Comparison of ENCODE assay signal across 10 mouse cellular contexts in the genomic region with DNA sequence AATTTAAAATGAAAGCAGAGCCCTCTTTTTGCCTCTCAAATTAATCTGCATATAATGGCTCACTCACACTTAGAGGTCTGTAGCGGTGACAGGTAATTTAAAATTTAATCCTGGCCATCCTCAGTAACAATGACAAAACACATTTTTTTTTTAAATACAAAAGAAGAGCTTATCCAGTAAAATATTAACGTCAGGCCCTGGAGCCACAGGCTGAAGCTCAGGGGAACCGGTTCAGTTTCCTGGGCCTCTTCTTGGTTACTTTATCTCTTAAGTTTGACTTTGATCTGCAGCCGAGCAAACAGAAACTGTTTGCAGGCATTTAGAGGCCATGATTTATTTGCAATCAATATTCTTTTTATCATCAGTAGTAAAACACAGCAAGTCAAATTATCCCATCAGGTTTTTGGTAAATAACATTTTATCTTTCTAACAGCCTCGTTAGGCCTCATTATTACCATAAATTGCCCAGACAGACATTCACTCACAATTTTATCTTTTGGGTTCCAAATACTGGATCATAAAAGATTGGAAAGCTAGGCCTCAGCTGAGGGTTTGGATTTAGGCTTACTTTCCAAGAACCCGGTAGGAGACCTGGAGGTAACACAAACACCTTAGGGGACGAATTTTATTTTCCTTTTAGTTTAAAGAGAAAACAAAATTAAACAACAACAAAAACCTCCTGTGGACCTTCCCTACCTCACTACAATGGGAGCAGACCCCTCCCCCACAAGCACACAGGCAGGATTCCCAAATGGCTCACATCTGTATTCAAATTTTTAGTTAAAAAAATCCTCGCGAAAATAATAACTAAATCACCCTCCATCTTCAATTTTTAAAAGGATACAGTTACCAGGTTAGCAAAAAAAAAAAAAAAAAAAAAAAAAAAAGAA. TPM values are rescaled to one million over a fixed set of nuclear protein-coding genes. Genes with fewer than 3 reads are reported as not detected.
A peak's percentile ranks its signal among the peaks of the same experiment; 100 is the strongest.
DNase-seq lines count a peak whose midpoint lies in the region; ATAC-seq and TF ChIP-seq lines count a peak whose summit lies in the region.
"Had no signal": no experiment of that assay in that cellular context is flagged by ENCODE, and none has a peak within 500 bp of the region (broad histone marks: within the 10 kb centered on the region; RNA-seq: fewer than 3 reads in every experiment).

No protein-coding gene starts in this region.

- no peak for TF ChIP-seq CTCF in stomach, postnatal 0 days (IDR thresholded peaks at IDR 0.05; ENCODE audit: low read depth)

- peaks cover 15% of the 10 kb centered on the region for H3K4me1 ChIP-seq in heart, embryonic 11.5 days (ENCODE audit: control insufficient read depth, insufficient read depth, low read length)
- peaks cover 5% of the 10 kb centered on the region for H3K4me1 ChIP-seq in lung, embryonic 16.5 days (replicated peaks; ENCODE audit: control insufficient read depth, insufficient read depth, low read length)
- H3K4me1 ChIP-seq in limb, embryonic 14.5 days (ENCODE audit: control insufficient read depth, insufficient read depth, low read length) = peaks cover 19% of the 10 kb centered on the region
- H3K4me1 ChIP-seq in stomach, postnatal 0 days (replicated peaks; ENCODE audit: control insufficient read depth, insufficient read depth) = no peaks in the 10 kb centered on the region

- H3K27me3 ChIP-seq in heart, embryonic 11.5 days (ENCODE audit: control insufficient read depth, insufficient read depth, low read length) = peaks cover 80% of the 10 kb centered on the region
- H3K27me3 ChIP-seq in lung, embryonic 16.5 days (ENCODE audit: control insufficient read depth, insufficient read depth, low read depth, low read length) = peaks cover 80% of the 10 kb centered on the region
- H3K27me3 ChIP-seq in limb, embryonic 14.5 days (ENCODE audit: control insufficient read depth, insufficient read depth, low read length) = peaks cover 89% of the 10 kb centered on the region
- peaks cover 46% of the 10 kb centered on the region; the same call in 1 of the 2 replicates for H3K27me3 ChIP-seq in stomach, postnatal 0 days (ENCODE audit: control insufficient read depth, insufficient read depth, low read length)

- DNase-seq in heart, postnatal 14 days = no peak
- no peak for DNase-seq in lung, adult 18-20 months
- no peak for DNase-seq in limb, embryonic 14.5 days (ENCODE audit: low spot score)
- DNase-seq in stomach, postnatal 0 days (ENCODE audit: low spot score) = no peak
- no peak for DNase-seq in urinary bladder, postnatal 14 days (ENCODE audit: low spot score)
- DNase-seq: cerebellum, adult 11 months had no signal

- peak overlapping the region; percentile 54; the same call in 1 of the 2 replicates for H3K9ac ChIP-seq in heart, embryonic 11.5 days (ENCODE audit: low read depth, low read length)
- H3K9ac ChIP-seq in lung, embryonic 16.5 days (ENCODE audit: low read length) = peak overlapping the region; percentile 89
- H3K9ac ChIP-seq in limb, embryonic 14.5 days (ENCODE audit: low read depth, low read length, severe bottlenecking) = peak overlapping the region; percentile 57
- H3K9ac ChIP-seq in stomach, postnatal 0 days (ENCODE audit: low read length) = no peak overlapping the region
- H3K9ac ChIP-seq: forebrain, embryonic 13.5 days had no signal

- TF ChIP-seq POLR2A in limb, embryonic 14.5 days (IDR thresholded peaks at IDR 0.05; ENCODE audit: borderline replicate concordance, extremely low read depth, insufficient read depth, insufficient read length) = no peak

- intact Hi-C loops in heart, postnatal 14 days (cut with DNase I) = loop anchor here (2.0 kb wide), 1 partner anchor 664 kb away; no protein-coding TSS in a partner anchor

- no peaks in the 10 kb centered on the region for H3K9me3 ChIP-seq in heart, embryonic 11.5 days (replicated peaks; ENCODE audit: control insufficient read depth, low read length)
- H3K9me3 ChIP-seq in lung, embryonic 16.5 days (ENCODE audit: control insufficient read depth, low read length) = no peaks in the 10 kb centered on the region
- H3K9me3 ChIP-seq in limb, embryonic 14.5 days (ENCODE audit: control insufficient read depth, low read length) = no peaks in the 10 kb centered on the region
- H3K9me3 ChIP-seq in stomach, postnatal 0 days (ENCODE audit: control insufficient read depth, low read length) = no peaks in the 10 kb centered on the region
- H3K9me3 ChIP-seq: forebrain, embryonic 13.5 days had no signal

- no peak for ATAC-seq in heart, embryonic 11.5 days (replicated peaks; ENCODE audit: insufficient number of reproducible peaks, low FRiP score, low TSS enrichment)
- no peak for ATAC-seq in lung, embryonic 16.5 days (ENCODE audit: low read depth)
- no peak for ATAC-seq in limb, embryonic 14.5 days (ENCODE audit: low FRiP score, low read depth)
- no peak for ATAC-seq in stomach, postnatal 0 days (ENCODE audit: low FRiP score, low TSS enrichment)
- ATAC-seq in megakaryocyte, adult 5-6 weeks (ENCODE audit: poor library complexity, severe bottlenecking) = no peak
- ATAC-seq: forebrain, embryonic 13.5 days had no signal

- no peak for TF ChIP-seq EP300 in stomach, postnatal 0 days (optimal IDR thresholded peaks at IDR 0.05)

- H3K4me3 ChIP-seq in heart, embryonic 11.5 days (ENCODE audit: low read depth, low read length) = peak overlapping the region; percentile 67
- H3K4me3 ChIP-seq in lung, embryonic 16.5 days (ENCODE audit: low read length) = peak overlapping the region; percentile 67
- H3K4me3 ChIP-seq in limb, embryonic 14.5 days (replicated peaks; ENCODE audit: low read length) = peak overlapping the region; percentile 62
- no peak overlapping the region for H3K4me3 ChIP-seq in stomach, postnatal 0 days (ENCODE audit: low read depth, low read length)

- no peaks in the 10 kb centered on the region for H3K36me3 ChIP-seq in heart, embryonic 11.5 days (ENCODE audit: control insufficient read depth, insufficient read depth, low read length)
- no peaks in the 10 kb centered on the region for H3K36me3 ChIP-seq in lung, embryonic 16.5 days (ENCODE audit: control insufficient read depth, insufficient read depth, low read length)
- no peaks in the 10 kb centered on the region for H3K36me3 ChIP-seq in limb, embryonic 14.5 days (ENCODE audit: control insufficient read depth, insufficient read depth, low read length)
- H3K36me3 ChIP-seq in stomach, postnatal 0 days (ENCODE audit: control insufficient read depth, insufficient read depth, low read length) = no peaks in the 10 kb centered on the region

- peak overlapping the region; percentile 88 for H3K4me2 ChIP-seq in heart, embryonic 11.5 days
- peak overlapping the region; percentile 59 for H3K4me2 ChIP-seq in lung, embryonic 16.5 days (ENCODE audit: low read depth, low read length)
- peak overlapping the region; percentile 77 for H3K4me2 ChIP-seq in limb, embryonic 14.5 days (replicated peaks; ENCODE audit: low read depth, low read length, severe bottlenecking)
- H3K4me2 ChIP-seq in stomach, postnatal 0 days (replicated peaks; ENCODE audit: low read depth) = 0 out of 2 replicates have a peak overlapping the region, but pooled peaks have one; percentile 5
- H3K4me2 ChIP-seq: forebrain, embryonic 13.5 days had no signal

- no peak overlapping the region for H3K27ac ChIP-seq in heart, embryonic 11.5 days (ENCODE audit: low read depth, low read length)
- peak overlapping the region; percentile 57 for H3K27ac ChIP-seq in lung, embryonic 16.5 days (ENCODE audit: low read length)
- H3K27ac ChIP-seq in limb, embryonic 14.5 days (replicated peaks; ENCODE audit: low read depth, low read length) = no peak overlapping the region
- H3K27ac ChIP-seq in stomach, postnatal 0 days (replicated peaks) = no peak overlapping the region
- H3K27ac ChIP-seq: forebrain, embryonic 13.5 days had no signal

- 15% methylated on average over 9 of the region's 9 CpGs for WGBS in heart, embryonic 11.5 days (ENCODE audit: insufficient replicate concordance)
- 7% methylated on average over 9 of the region's 9 CpGs for WGBS in lung, embryonic 16.5 days
- 9% methylated on average over 9 of the region's 9 CpGs for WGBS in limb, embryonic 14.5 days
- whole genome bisulfite sequencing in stomach, postnatal 0 days = 18% methylated on average over 9 of the region's 9 CpGs

RNA-seq across cellular contexts. Expression of gene Irx1, which starts 2.4 kb away (rescaled TPM):
- 1.1 and 2.2 TPM in 2 replicates for polyA plus RNA-seq in heart, embryonic 11.5 days (2014; fragmentation: Nextera tagmentation; extraction: Ambion mirVana)
- total RNA-seq in heart, postnatal 14 days (2021) = 1 to 10 TPM; 4.4 to 5.4 TPM
- 5.7 and 7.5 TPM in 2 replicates for polyA plus RNA-seq in lung, embryonic 16.5 days (2015; fragmentation: Nextera tagmentation; extraction: Ambion mirVana)
- 73.6 and 83.2 TPM in 2 replicates for polyA plus RNA-seq in limb, embryonic 14.5 days (2012; rRNA removed)
- 7.2 and 7.4 TPM in 2 replicates for polyA plus RNA-seq in limb, embryonic 14.5 days (2014; fragmentation: Nextera tagmentation; extraction: Ambion mirVana)
- polyA plus RNA-seq in stomach, postnatal 0 days (2015; fragmentation: Nextera tagmentation; extraction: Ambion mirVana) = 0.76 and 0.84 TPM in 2 replicates
- total RNA-seq in megakaryocyte, adult 5-6 weeks (2015) = not detected in 2 replicates
- total RNA-seq in megakaryocyte, adult 5-6 weeks (2017) = not detected in 2 replicates

Comparison
In these comparisons a context has a peak if more than half of its experiments do, and no peak if none do; other contexts are left out.
1. H3K4me2 ChIP-seq: peak in every context shown above with its lines; median percentile 88 in heart, embryonic 11.5 days; 77 in limb, embryonic 14.5 days; 59 in lung, embryonic 16.5 days; 5 in stomach, postnatal 0 days.